Mouse (Mus musculus): Measurements from ENCODE around the gene Tcn2.

GRCm38 (mm10) chr11:3904673-3905072 is 27.3 kb downstream of the Tcn2 start:
- TF ChIP-seq POLR2A (IDR thresholded peaks at IDR 0.05; ENCODE audit: borderline replicate concordance, insufficient read depth, low read length) (no peak), CTCF (IDR thresholded peaks at IDR 0.05; ENCODE audit: borderline replicate concordance, insufficient read depth, low read depth, low read length) (no peak)

All from cerebellum, adult 2 months (tissue).